Mouse (Mus musculus): ENCODE measurements around the gene Itpr2.

The Itpr2 gene

DNA sequence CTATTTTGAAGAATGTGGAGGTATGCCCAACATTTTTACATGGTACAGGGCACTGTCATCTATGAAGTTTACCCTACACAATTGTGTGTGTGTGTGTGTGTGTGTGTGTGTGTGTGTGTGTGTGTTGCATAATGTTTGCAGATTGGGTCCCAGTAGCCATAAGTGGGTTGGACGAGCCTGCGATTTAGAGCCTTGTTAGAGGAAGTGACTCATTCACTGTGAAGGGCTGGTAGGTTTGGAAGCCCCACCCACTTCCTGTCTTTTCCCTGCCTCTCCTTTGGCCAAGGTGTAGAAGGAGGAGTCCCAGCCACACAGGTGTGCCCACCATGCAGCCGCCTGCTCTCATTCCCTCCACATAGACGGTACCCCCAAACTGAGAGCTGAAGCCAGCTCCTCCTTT is 188.6 kb downstream of the Itpr2 start:
- DNase-seq (ENCODE audit: low spot score in 2 of 2): peak in 1 of 2 experiments; percentile 5

DNA sequence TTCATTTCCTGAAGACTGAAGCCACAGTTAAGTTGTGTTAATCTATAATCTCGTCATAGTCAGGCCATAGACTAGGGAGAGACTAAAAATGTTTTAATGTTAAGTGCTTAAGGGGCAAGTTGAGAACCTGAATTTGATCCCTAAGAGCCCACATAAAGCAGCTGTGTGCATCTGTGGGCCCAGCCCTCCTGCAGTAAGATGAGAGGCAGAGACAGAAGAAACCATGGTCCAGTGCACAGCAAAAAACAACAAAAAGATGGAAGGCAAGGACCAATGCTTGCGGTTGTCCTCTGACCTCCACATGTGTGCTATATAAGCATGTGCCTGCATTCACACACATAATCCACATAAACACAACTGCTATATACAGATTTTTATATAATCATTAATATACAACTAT is 191.8 kb downstream of the Itpr2 start:
- no peak for DNase-seq (ENCODE audit: low spot score in 2 of 2)

GRCm38 (mm10) chr6:146309335-146309734 is 192.7 kb downstream of the Itpr2 start:
- no peak for DNase-seq (ENCODE audit: low spot score in 2 of 2)

DNA sequence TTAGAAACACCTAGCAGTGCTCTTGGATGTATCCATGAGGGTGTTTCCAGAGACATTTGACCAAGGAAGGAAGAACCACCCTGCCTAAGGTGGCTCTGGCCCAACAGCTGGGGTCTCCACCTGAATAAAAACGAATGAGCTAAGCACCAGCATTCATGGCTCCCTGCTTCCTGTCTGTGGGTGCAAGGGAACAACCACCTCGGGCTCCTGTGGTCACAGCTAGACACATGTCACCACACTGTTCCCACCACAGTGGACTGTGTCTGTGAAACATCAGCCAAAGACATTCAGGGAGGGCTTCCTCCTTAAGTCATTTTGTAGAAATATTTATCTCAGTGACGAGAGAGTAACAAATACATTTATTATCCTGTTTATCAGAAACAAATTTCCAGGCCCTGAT is 196.0 kb downstream of the Itpr2 start:
- DNase-seq (ENCODE audit: low spot score in 2 of 2): no peak

DNA sequence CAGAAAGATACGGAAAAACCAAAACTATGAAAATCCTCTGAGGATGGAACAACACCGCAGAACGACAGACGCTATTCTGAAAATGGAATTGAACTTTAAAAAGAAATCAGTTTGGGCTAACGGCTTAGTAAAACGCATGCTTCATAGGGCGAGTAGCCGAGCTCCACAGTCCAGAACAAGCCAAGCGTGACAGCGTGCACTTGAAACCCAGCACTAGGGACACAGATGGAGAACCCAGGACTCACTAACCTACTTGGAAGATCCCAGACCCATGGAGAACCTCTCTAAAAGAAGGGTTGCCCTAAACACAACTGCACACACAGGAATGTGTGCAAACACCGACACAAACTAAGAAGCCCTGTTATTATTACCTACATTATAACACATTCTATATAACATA is 197.9 kb downstream of the Itpr2 start:
- DNase-seq (ENCODE audit: low spot score in 2 of 2): no peak

- DNase-seq (ENCODE audit: low spot score in 2 of 2): no peak
Measured at GRCm38 (mm10) chr6:146303336-146303735, 198.7 kb downstream of the Itpr2 start.

- no peak for DNase-seq (ENCODE audit: low spot score in 2 of 2)
Measured at GRCm38 (mm10) chr6:146302574-146303130, 199.4 kb downstream of the Itpr2 start.

- DNase-seq (ENCODE audit: low spot score in 2 of 2): no peak
Measured at GRCm38 (mm10) chr6:146302101-146302500, 199.9 kb downstream of the Itpr2 start.

- no peak for DNase-seq (ENCODE audit: low spot score in 2 of 2)
Measured at GRCm38 (mm10) chr6:146300961-146301360, 201.1 kb downstream of the Itpr2 start.

- DNase-seq (ENCODE audit: low spot score in 2 of 2): peak in 1 of 2 experiments; percentile 29
Measured at GRCm38 (mm10) chr6:146298712-146299111, 203.3 kb downstream of the Itpr2 start.

DNA sequence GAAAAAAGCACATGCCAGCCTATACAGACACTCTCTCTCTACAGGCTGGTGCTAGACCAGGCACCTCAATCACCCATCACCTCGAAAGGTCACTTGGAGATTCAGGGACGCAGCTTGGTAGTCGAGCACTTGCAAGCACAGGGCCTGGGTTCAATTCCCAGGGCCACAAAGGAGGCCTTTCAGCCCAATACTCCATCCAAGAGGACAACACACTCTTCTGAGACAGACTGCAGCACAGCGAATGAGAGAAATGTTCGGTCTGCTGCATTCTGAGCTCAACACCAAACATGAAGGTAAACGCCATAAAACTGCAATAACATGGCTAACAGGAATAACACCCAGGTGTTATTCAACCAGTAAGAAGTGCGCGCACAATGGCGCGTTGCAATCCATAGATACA is 211.0 kb downstream of the Itpr2 start:
- DNase-seq (ENCODE audit: low spot score in 2 of 2): no peak

DNA sequence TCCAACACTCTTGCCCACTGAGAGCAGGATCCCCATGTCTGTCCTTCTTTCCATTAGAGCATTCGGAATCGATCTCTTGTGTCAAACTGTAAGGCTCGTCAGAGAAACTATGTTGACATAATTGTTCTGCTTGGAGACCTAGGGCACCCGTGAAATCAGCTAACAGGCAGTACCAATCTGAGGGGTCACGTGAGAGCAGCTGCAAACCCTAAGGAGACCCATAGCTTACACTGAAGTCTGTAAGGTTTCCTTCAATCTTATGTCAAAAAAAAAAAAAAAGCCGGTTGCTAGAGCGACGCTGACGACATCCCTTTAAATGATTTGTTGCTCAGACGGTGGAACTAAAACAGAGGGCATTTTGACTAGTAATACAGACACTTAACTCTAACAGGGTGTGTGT is 212.2 kb downstream of the Itpr2 start:
- DNase-seq (ENCODE audit: low spot score in 2 of 2): no peak

DNA sequence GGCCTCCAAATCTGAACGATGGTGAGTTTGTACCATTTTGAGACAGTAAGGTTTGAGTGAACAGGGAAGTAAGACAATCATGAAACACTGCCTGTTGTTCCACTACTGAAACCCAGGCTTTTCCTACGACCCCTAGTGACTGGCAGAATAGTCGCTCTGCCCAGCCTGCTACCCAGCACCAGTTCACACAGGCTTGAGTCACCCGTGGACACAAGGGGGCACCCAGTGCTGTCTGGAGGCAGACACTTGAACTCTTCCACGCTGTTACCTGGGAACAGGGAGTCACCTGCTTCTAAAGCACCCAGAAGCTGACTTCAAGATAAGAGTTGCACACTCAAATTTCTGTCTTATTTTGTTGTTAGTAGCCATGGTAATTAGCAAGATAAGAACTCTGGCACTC is 213.8 kb downstream of the Itpr2 start:
- no peak for DNase-seq (ENCODE audit: low spot score in 2 of 2)

GRCm38 (mm10) chr6:146284921-146285565 is 217.0 kb downstream of the Itpr2 start:
- no peak for DNase-seq (ENCODE audit: low spot score in 2 of 2)

DNA sequence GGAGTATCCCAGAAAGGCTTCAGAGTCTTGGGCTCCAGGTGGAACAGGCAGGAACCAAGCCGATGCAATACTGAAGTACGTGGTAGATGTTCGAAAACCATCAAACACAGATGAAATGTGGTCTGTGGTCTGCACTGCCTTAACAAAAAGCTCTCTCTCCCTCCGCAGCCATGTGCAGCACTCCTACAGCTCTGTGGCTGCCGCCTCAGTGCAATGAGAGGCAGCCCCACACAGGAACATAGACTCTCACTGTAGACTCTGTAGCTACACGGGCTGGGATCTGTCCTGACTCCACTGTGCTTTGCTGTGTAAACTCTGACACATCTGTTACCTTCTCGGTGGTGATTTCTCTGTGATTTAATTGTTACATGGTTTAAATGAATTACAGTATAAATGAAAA is 218.0 kb downstream of the Itpr2 start:
- DNase-seq (ENCODE audit: low spot score in 2 of 2): no peak

- DNase-seq (ENCODE audit: low spot score in 2 of 2): no peak
Measured at GRCm38 (mm10) chr6:146282061-146282659, 219.9 kb downstream of the Itpr2 start.

GRCm38 (mm10) chr6:146281176-146281899 is 220.7 kb downstream of the Itpr2 start:
- peak; percentile 47 to 67 for DNase-seq (ENCODE audit: low spot score in 2 of 2)

- no peak for DNase-seq (ENCODE audit: low spot score in 2 of 2)
Measured at GRCm38 (mm10) chr6:146273256-146273655, 228.8 kb downstream of the Itpr2 start.

DNA sequence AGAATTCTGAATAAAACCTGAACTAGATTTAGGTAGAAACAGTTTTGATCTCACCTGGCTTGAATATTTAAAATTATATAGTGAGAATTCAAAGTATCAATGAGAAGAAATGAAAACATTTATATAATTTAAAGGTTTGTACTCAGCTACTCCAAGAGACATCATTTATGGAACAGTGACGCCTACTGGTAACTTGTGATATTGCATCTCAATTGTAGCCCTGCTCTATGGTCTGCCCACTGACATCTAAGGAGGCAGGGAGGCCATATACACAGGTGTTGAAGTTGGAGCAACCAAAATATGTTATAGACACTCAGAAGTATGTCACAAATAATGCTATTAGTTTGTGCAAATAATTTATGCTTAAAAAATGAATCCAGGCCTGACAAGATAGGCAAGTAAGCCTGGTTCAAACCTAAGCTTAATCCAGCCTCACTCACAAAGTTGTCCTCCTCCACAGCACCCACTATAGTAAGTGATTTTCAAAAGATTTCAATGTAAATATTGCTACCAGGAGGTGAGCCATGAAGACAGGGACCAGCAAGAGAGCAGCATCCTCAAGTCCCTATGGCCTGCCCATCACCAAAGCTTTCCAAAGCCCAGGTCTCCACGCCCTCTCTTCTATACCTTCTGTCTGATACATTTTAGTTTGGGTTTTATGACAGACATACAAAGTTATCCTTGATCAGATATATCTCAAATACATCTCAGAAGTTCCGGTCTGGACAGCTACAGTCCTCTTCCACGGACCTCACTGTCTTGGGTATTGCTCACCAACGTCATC is 229.6 kb downstream of the Itpr2 start:
- DNase-seq (ENCODE audit: low spot score in 2 of 2): peak; percentile 56 to 75

GRCm38 (mm10) chr6:146270776-146271533 is 231.1 kb downstream of the Itpr2 start:
- DNase-seq (ENCODE audit: low spot score in 2 of 2): peak; percentile 82 to 92

- no peak for DNase-seq (ENCODE audit: low spot score in 2 of 2)
Measured at GRCm38 (mm10) chr6:146270162-146270561, 231.9 kb downstream of the Itpr2 start.
